Mouse (Mus musculus) kidney, adult 2 months (tissue): ENCODE measurements at regions not wholly inside any gene's neighbourhood (a gene's known extent, or its start where the extent isn't known, plus 50 kb on each side); places are given as distances from the start of the nearest gene placed in this dataset.

Source experiments
- CTCF ChIP-seq: fragments of 200-500 bp; conservative IDR thresholded peaks from 2 replicates; pipeline ENCODE4 v1.5.1; 2011; ENCODE audit warnings: low read depth, mild to moderate bottlenecking, control low read depth, low read length, moderate library complexity, mixed read lengths; ENCODE audit not compliant: insufficient read depth, insufficient read length
- POLR2A ChIP-seq: fragments of 200-500 bp; IDR thresholded peaks from one replicate; pipeline ENCODE4 v1.6.1; 2011; ENCODE audit warnings: low read depth, low read length, control low read depth

DNA sequence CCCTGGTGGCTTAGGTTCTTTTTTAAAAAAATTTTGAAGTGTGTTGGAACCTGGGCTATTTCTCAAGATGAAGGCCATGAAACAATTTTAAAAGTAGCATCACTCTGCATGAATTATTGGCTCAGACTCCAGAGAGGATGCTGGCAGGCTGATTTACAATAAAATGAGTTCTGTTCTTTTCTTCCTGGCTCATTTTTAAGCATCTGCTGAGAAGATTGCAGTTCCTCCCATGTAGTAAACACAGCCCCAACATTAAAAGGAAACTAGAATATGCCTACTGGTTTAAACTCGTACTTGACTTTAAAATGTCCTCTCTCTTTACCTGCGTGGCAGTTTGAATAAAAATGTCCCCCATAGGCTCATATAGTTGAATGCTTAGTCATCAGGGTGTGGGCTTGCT is 249.3 kb downstream of the 1700009N14Rik start:
- TF ChIP-seq POLR2A, result no peak
- no peak for TF ChIP-seq CTCF
